Mouse (Mus musculus) intestine, embryonic 14.5 days (tissue): Measurements from ENCODE around the gene Hhat. TPM values are rescaled to one million over a fixed set of nuclear protein-coding genes. Genes with fewer than 3 reads are reported as not detected.

Source experiments
- ATAC-seq: fragments of 200-750 bp; cut with Nextera tagmentation; replicated peaks from 2 replicates; pipeline ENCODE4 v1.8.0; 2017; ENCODE audit warnings: low read depth, moderate number of reproducible peaks, moderate TSS enrichment, moderate library complexity; ENCODE audit not compliant: low FRiP score, low TSS enrichment
- DNase-seq: peaks from one replicate; pipeline ENCODE4 v3.0.0-alpha.2; 2018; ENCODE audit warnings: low spot score
- H3K27ac ChIP-seq: fragments of 300-500 bp; sonication (generic); 2 replicates; pipeline ENCODE4 v1.5.1; 2014; ENCODE audit warnings: low read depth, mild to moderate bottlenecking, control low read depth
- H3K27me3 ChIP-seq: fragments of 300-500 bp; sonication (generic); replicated peaks from 2 replicates; pipeline ENCODE4 v1.6.1; 2014; ENCODE audit warnings: low read length, control low read depth; ENCODE audit not compliant: control insufficient read depth, insufficient read depth
- H3K36me3 ChIP-seq: fragments of 300-500 bp; sonication (generic); 2 replicates; pipeline ENCODE4 v1.6.1; 2014; ENCODE audit warnings: low read length, control low read depth; ENCODE audit not compliant: control insufficient read depth, insufficient read depth
- H3K4me1 ChIP-seq: fragments of 300-500 bp; sonication (generic); replicated peaks from 2 replicates; pipeline ENCODE4 v1.6.1; 2014; ENCODE audit warnings: low read length, control low read depth, mixed read lengths; ENCODE audit not compliant: control insufficient read depth, insufficient read depth
- H3K4me2 ChIP-seq: fragments of 300-500 bp; sonication (generic); 2 replicates; pipeline ENCODE4 v1.6.1; 2014; ENCODE audit warnings: low read length
- H3K4me3 ChIP-seq: fragments of 300-500 bp; sonication (generic); 2 replicates; pipeline ENCODE4 v1.5.1; 2014; ENCODE audit warnings: low read depth, low read length, control low read depth, mixed read lengths
- H3K9ac ChIP-seq: fragments of 300-500 bp; sonication (generic); 2 replicates; pipeline ENCODE4 v1.6.1; 2014; ENCODE audit warnings: mild to moderate bottlenecking, low read length
- H3K9me3 ChIP-seq: fragments of 300-500 bp; sonication (generic); 2 replicates; pipeline ENCODE4 v1.6.1; 2016; ENCODE audit warnings: low read length, control low read depth; ENCODE audit not compliant: control insufficient read depth
- WGBS: fragments of 180-500 bp; shearing (Covaris S2); extraction: QIAGEN DNeasy Blood & Tissue Kit; methylation state at CpG from one replicate; pipeline ENCODE4 v1.1.7; 2014; 5-methylcytosine and 5-hydroxymethylcytosine counted together
- polyA plus RNA-seq: library from polyadenylated mRNA; unstranded; fragments of >200 nt; fragmentation: Nextera tagmentation; extraction: Ambion mirVana; gene quantifications from 2 replicates; pipeline ENCODE4 v1.2.1, GENCODE M21; 2014

Gene Hhat
- polyA plus RNA-seq, 1 experiment from 2014 or later: 14.1 TPM

- H3K36me3 ChIP-seq: no peaks in the 10 kb centered on the region
- no peaks in the 10 kb centered on the region for H3K4me1 ChIP-seq
- H3K9me3 ChIP-seq: no peaks in the 10 kb centered on the region
- H3K27ac ChIP-seq: no peak overlapping the region
- H3K4me2 ChIP-seq: no peak overlapping the region
- H3K4me3 ChIP-seq: no peak overlapping the region
- ATAC-seq (no peak), DNase-seq (no peak)
- H3K9ac ChIP-seq: no peak overlapping the region
- 96% methylated on average over 2 of the region's 2 CpGs for WGBS
- H3K27me3 ChIP-seq: no peaks in the 10 kb centered on the region
These were observed 29.1 kb downstream of the Hhat start for GRCm38 (mm10) chr1:192741896-192742295.

GRCm38 (mm10) chr1:192736524-192736923 lies 34.5 kb downstream of the Hhat start:
- 58% methylated on average over 3 of the region's 3 CpGs for WGBS
- H3K27me3 ChIP-seq: no peaks in the 10 kb centered on the region
- H3K36me3 ChIP-seq: no peaks in the 10 kb centered on the region
- no peak overlapping the region for H3K9ac ChIP-seq
- H3K9me3 ChIP-seq: no peaks in the 10 kb centered on the region
- DNase-seq (no peak), ATAC-seq (0 out of 2 replicates have a peak, but pooled peaks have one; percentile 18)
- H3K4me2 ChIP-seq: no peak overlapping the region
- H3K27ac ChIP-seq: peak overlapping the region; percentile 44; the same call in 1 of the 2 replicates
- H3K4me1 ChIP-seq: peaks cover 18% of the 10 kb centered on the region
- H3K4me3 ChIP-seq: no peak overlapping the region

- Histone ChIP-seq H3K27me3 (no peaks in the 10 kb centered on the region), H3K4me1 (peaks cover 18% of the 10 kb centered on the region), H3K9ac (no peak overlapping the region), H3K4me3 (no peak overlapping the region), H3K36me3 (no peaks in the 10 kb centered on the region), H3K9me3 (no peaks in the 10 kb centered on the region), H3K4me2 (no peak overlapping the region), H3K27ac (peak overlapping the region; percentile 44; the same call in 1 of the 2 replicates)
- 27% methylated on average over 9 of the region's 9 CpGs for WGBS
- DNase-seq (peak; percentile 53), ATAC-seq (peak; percentile 56; the same call in 1 of the 2 replicates)
These were observed 35.0 kb downstream of the Hhat start for GRCm38 (mm10) chr1:192736002-192736426.

GRCm38 (mm10) chr1:192730517-192730916 lies 40.5 kb downstream of the Hhat start:
- Histone ChIP-seq H3K9me3 (no peaks in the 10 kb centered on the region), H3K9ac (no peak overlapping the region), H3K36me3 (no peaks in the 10 kb centered on the region; the same call in 1 of the 2 replicates), H3K4me2 (no peak overlapping the region), H3K27me3 (no peaks in the 10 kb centered on the region), H3K4me3 (no peak overlapping the region), H3K27ac (no peak overlapping the region), H3K4me1 (peaks cover 5% of the 10 kb centered on the region)
- no peak for DNase-seq
- 70% methylated on average over 7 of the region's 7 CpGs for WGBS
- no peak for ATAC-seq

GRCm38 (mm10) chr1:192726996-192727624 lies 43.9 kb downstream of the Hhat start:
- Histone ChIP-seq H3K27me3 (no peaks in the 10 kb centered on the region), H3K9me3 (no peaks in the 10 kb centered on the region), H3K4me3 (no peak overlapping the region), H3K4me1 (no peaks in the 10 kb centered on the region), H3K4me2 (no peak overlapping the region), H3K9ac (no peak overlapping the region), H3K27ac (no peak overlapping the region), H3K36me3 (no peaks in the 10 kb centered on the region; the same call in 1 of the 2 replicates)
- 52% methylated on average over 11 of the region's 11 CpGs for WGBS
- ATAC-seq (peak; percentile 67; the same call in 1 of the 2 replicates), DNase-seq (peak; percentile 81)

- no peaks in the 10 kb centered on the region for H3K4me1 ChIP-seq
- H3K4me2 ChIP-seq: no peak overlapping the region
- 40% methylated on average over 5 of the region's 5 CpGs for WGBS
- ATAC-seq: no peak
- no peak overlapping the region for H3K4me3 ChIP-seq
- H3K9ac ChIP-seq: no peak overlapping the region
- H3K27me3 ChIP-seq: no peaks in the 10 kb centered on the region
- H3K36me3 ChIP-seq: no peaks in the 10 kb centered on the region; the same call in 1 of the 2 replicates
- no peaks in the 10 kb centered on the region for H3K9me3 ChIP-seq
- DNase-seq: peak; percentile 83
- no peak overlapping the region for H3K27ac ChIP-seq
These were observed 48.9 kb downstream of the Hhat start for GRCm38 (mm10) chr1:192722147-192722546.

- WGBS: 85% methylated on average over 10 of the region's 10 CpGs
- DNase-seq: no peak
- no peaks in the 10 kb centered on the region for H3K9me3 ChIP-seq
- H3K27me3 ChIP-seq: no peaks in the 10 kb centered on the region
- H3K36me3 ChIP-seq: no peaks in the 10 kb centered on the region; the same call in 1 of the 2 replicates
- H3K4me1 ChIP-seq: no peaks in the 10 kb centered on the region
- no peak overlapping the region for H3K4me2 ChIP-seq
- H3K9ac ChIP-seq: no peak overlapping the region
- no peak overlapping the region for H3K27ac ChIP-seq
- no peak for ATAC-seq
- no peak overlapping the region for H3K4me3 ChIP-seq
These were observed 50.9 kb downstream of the Hhat start for GRCm38 (mm10) chr1:192720156-192720555.

- Histone ChIP-seq H3K4me1 (no peaks in the 10 kb centered on the region), H3K4me2 (no peak overlapping the region), H3K9me3 (no peaks in the 10 kb centered on the region), H3K4me3 (no peak overlapping the region), H3K27me3 (no peaks in the 10 kb centered on the region), H3K27ac (no peak overlapping the region), H3K9ac (no peak overlapping the region), H3K36me3 (no peaks in the 10 kb centered on the region)
- peak; percentile 86 for DNase-seq
- no peak for ATAC-seq
- WGBS: 34% methylated on average over 3 of the region's 3 CpGs
These were observed 59.2 kb downstream of the Hhat start for GRCm38 (mm10) chr1:192711779-192712348.
